Mouse (Mus musculus): ENCODE data around the gene Cyp4f14. TPM values are rescaled to one million over a fixed set of nuclear protein-coding genes. Genes with fewer than 3 reads are reported as not detected.

Cyp4f14 gene
- polyA plus RNA-seq, 1 experiment from 2014 or later = not detected

Other genes starting within 250 kb of the Cyp4f14 start
- gene Cyp4f15, start 231.7 kb downstream of the Cyp4f14 start, polyA plus RNA-seq (2015; fragmentation: Nextera tagmentation; extraction: Ambion mirVana) = 0.45 and 1.1 TPM in 2 replicates
- 37.2 and 41.1 TPM in 2 replicates for gene Zfp871, start 129.1 kb downstream of the Cyp4f14 start, polyA plus RNA-seq (2015; fragmentation: Nextera tagmentation; extraction: Ambion mirVana)
- gene Zfp811, start 107.4 kb downstream of the Cyp4f14 start, polyA plus RNA-seq (2015; fragmentation: Nextera tagmentation; extraction: Ambion mirVana) = 6.8 and 9.4 TPM in 2 replicates
- gene Zfp799, start 87.1 kb downstream of the Cyp4f14 start, polyA plus RNA-seq (2015; fragmentation: Nextera tagmentation; extraction: Ambion mirVana) = 20.2 TPM in 2 replicates
- 8.7 and 10.0 TPM in 2 replicates for gene Zfp870, start 25.7 kb downstream of the Cyp4f14 start, polyA plus RNA-seq (2015; fragmentation: Nextera tagmentation; extraction: Ambion mirVana)
- gene Cyp4f13, start 30.1 kb upstream of the Cyp4f14 start, polyA plus RNA-seq (2015; fragmentation: Nextera tagmentation; extraction: Ambion mirVana) = 10.9 and 11.0 TPM in 2 replicates
- gene Zfp472, start 48.5 kb upstream of the Cyp4f14 start, polyA plus RNA-seq (2015; fragmentation: Nextera tagmentation; extraction: Ambion mirVana) = 13.7 and 13.8 TPM in 2 replicates
- 16.3 and 17.4 TPM in 2 replicates for gene Zfp952, start 75.8 kb upstream of the Cyp4f14 start, polyA plus RNA-seq (2015; fragmentation: Nextera tagmentation; extraction: Ambion mirVana)
- 22.0 and 22.4 TPM in 2 replicates for gene Zfp763, start 116.1 kb upstream of the Cyp4f14 start, polyA plus RNA-seq (2015; fragmentation: Nextera tagmentation; extraction: Ambion mirVana)
- gene 4921501E09Rik, start 150.7 kb upstream of the Cyp4f14 start, polyA plus RNA-seq (2015; fragmentation: Nextera tagmentation; extraction: Ambion mirVana) = not detected in 2 replicates
- 9.8 and 12.1 TPM in 2 replicates for gene Zfp563, start 172.0 kb upstream of the Cyp4f14 start, polyA plus RNA-seq (2015; fragmentation: Nextera tagmentation; extraction: Ambion mirVana)
- gene Morc2b, start 222.3 kb upstream of the Cyp4f14 start, polyA plus RNA-seq (2015; fragmentation: Nextera tagmentation; extraction: Ambion mirVana) = 0.07 TPM in 1 of 2 replicates, not detected in the other